Mouse (Mus musculus) embryonic fibroblast, embryonic 13.5 days (primary cell): ENCODE data around the gene Taar7b. TPM values are rescaled to one million over a fixed set of nuclear protein-coding genes. Genes with fewer than 3 reads are reported as not detected.

Experiments
- H3K27ac ChIP-seq: 2 replicates; pipeline ENCODE4 v1.5.1; 2012; ENCODE audit warnings: low read length, control low read depth, inconsistent platforms; ENCODE audit not compliant: insufficient read depth
- H3K4me1 ChIP-seq: 2 replicates; pipeline ENCODE4 v1.6.1; 2011; ENCODE audit warnings: low read length; ENCODE audit not compliant: control insufficient read depth, insufficient read depth
- H3K4me3 ChIP-seq: 2 replicates; pipeline ENCODE4 v1.5.1; 2011; ENCODE audit warnings: mild to moderate bottlenecking, control low read depth, low read length; ENCODE audit not compliant: insufficient read depth
- CTCF ChIP-seq: IDR thresholded peaks from 2 replicates; pipeline ENCODE4 v1.5.1; 2011; ENCODE audit warnings: mild to moderate bottlenecking, control low read depth, low read length, moderate library complexity, borderline replicate concordance; ENCODE audit not compliant: insufficient read depth
- POLR2A ChIP-seq: IDR thresholded peaks from 2 replicates; pipeline ENCODE4 v1.6.1; 2011; ENCODE audit warnings: low read depth, mild to moderate bottlenecking, control low read depth, low read length, moderate library complexity
- polyA plus RNA-seq: library from polyadenylated mRNA; stranded (reverse); fragments of >200 nt; gene quantifications from 2 replicates; pipeline ENCODE4 v1.2.4, GENCODE M21; 2011; ENCODE audit warnings: low read depth; ENCODE audit not compliant: missing spikeins, insufficient read length

The Taar7b gene
- polyA plus RNA-seq, 1 experiment: not detected

GRCm38 (mm10) chr10:23985546-23985945 lies 14.2 kb upstream of the Taar7b start, which contains the start of gene Taar6:
Taar6 (minus strand) TSS chr10:23985646.
- no peaks in the 10 kb centered on the region for H3K4me1 ChIP-seq
- no peak within 1 kb of the TSS for H3K4me3 ChIP-seq
- TF ChIP-seq POLR2A: no peak
- no peak for TF ChIP-seq CTCF
- H3K27ac ChIP-seq: no peak within 1 kb of the TSS

- no peaks in the 10 kb centered on the region for H3K4me1 ChIP-seq
- TF ChIP-seq CTCF (no peak), POLR2A (no peak)
- no peak overlapping the region for H3K4me3 ChIP-seq
- H3K27ac ChIP-seq: no peak overlapping the region
Observed at GRCm38 (mm10) chr10:23986419-23986818, 13.3 kb upstream of the Taar7b start.

- TF ChIP-seq POLR2A: no peak
- H3K27ac ChIP-seq: no peak within 1 kb of the TSS
- no peaks in the 10 kb centered on the region for H3K4me1 ChIP-seq
- no peak within 1 kb of the TSS for H3K4me3 ChIP-seq
Observed at GRCm38 (mm10) chr10:23993381-23993780, 6.4 kb upstream of the Taar7b start, which contains the start of gene Taar7a. Taar7a (minus strand) TSS chr10:23993481.

GRCm38 (mm10) chr10:24006442-24006841 lies 6.7 kb downstream of the Taar7b start:
- TF ChIP-seq POLR2A (no peak), CTCF (no peak)
- Histone ChIP-seq H3K4me1 (no peaks in the 10 kb centered on the region), H3K4me3 (no peak overlapping the region), H3K27ac (no peak overlapping the region)

- no peak overlapping the region for H3K4me3 ChIP-seq
- H3K27ac ChIP-seq: no peak overlapping the region
- no peak for TF ChIP-seq POLR2A
- no peak for TF ChIP-seq CTCF
- H3K4me1 ChIP-seq: no peaks in the 10 kb centered on the region
Observed at GRCm38 (mm10) chr10:24007034-24007433, 7.3 kb downstream of the Taar7b start.

GRCm38 (mm10) chr10:24008143-24008542 lies 8.4 kb downstream of the Taar7b start:
- H3K4me3 ChIP-seq: no peak overlapping the region
- no peak overlapping the region for H3K27ac ChIP-seq
- H3K4me1 ChIP-seq: no peaks in the 10 kb centered on the region
- TF ChIP-seq CTCF (no peak), POLR2A (no peak)

DNA sequence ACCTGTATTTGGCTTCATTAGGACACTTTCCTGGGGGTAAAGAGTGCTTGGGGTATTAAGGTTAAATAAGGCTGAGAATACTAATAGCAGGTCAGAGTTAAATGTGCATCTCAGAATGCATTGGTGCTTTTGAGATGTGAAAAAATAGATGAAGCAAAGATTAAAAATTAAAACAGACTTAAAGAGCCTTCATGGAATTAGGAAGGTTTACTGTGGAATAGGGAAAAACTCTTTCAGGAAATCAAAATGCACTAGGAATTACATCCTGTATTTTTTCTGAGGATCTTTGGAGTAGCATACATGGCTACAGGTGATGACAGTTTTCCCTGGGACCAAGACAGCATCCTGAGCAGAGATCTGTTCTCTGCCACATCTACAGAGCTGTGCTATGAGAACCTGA lies 27.2 kb downstream of the Taar7b start, which contains the start of gene Taar7d:
Gene Taar7d, plus strand, starts transcription at position 301 of the 400 bp plus-strand sequence.
- Histone ChIP-seq H3K4me1 (no peaks in the 10 kb centered on the region), H3K4me3 (no peak within 1 kb of the TSS), H3K27ac (no peak within 1 kb of the TSS)
- TF ChIP-seq POLR2A (no peak), CTCF (no peak)

DNA sequence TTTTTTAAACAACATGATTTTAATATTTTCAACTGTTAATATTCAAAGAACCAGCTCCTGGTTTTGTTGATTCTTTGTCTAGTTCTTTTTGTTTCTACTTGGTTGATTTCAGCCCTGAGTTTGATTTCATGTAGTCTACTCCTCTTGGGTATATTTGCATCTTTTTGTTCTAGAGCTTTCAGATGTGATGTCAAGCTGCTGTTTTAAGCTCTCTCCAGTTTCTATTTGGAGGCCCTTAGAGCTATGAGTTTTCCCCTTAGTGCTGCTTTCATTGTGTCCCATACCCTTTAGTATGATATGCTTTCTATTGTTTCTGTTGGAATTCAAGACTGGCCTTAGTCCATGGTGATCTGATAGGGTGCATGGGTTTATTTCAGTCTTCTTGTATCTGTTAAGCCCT lies 31.6 kb downstream of the Taar7b start:
- Histone ChIP-seq H3K27ac (no peak overlapping the region), H3K4me1 (no peaks in the 10 kb centered on the region), H3K4me3 (no peak overlapping the region)
- TF ChIP-seq CTCF (no peak), POLR2A (no peak)

GRCm38 (mm10) chr10:24037314-24037713 lies 37.6 kb downstream of the Taar7b start, which contains the start of gene Taar7e:
Taar7e (plus strand) TSS chr10:24037614.
- Histone ChIP-seq H3K4me3 (no peak within 1 kb of the TSS), H3K4me1 (no peaks in the 10 kb centered on the region), H3K27ac (no peak within 1 kb of the TSS)
- TF ChIP-seq POLR2A: no peak
- TF ChIP-seq CTCF: no peak

- Histone ChIP-seq H3K27ac (no peak overlapping the region), H3K4me3 (no peak overlapping the region), H3K4me1 (no peaks in the 10 kb centered on the region)
- TF ChIP-seq POLR2A (no peak), CTCF (no peak)
Observed at GRCm38 (mm10) chr10:24040120-24040869, 40.6 kb downstream of the Taar7b start.

GRCm38 (mm10) chr10:24049210-24049609 lies 49.5 kb downstream of the Taar7b start, which contains the start of gene Taar7f:
Taar7f (plus strand) TSS chr10:24049510.
- no peak for TF ChIP-seq POLR2A
- no peak for TF ChIP-seq CTCF
- Histone ChIP-seq H3K4me1 (no peaks in the 10 kb centered on the region), H3K27ac (no peak within 1 kb of the TSS), H3K4me3 (no peak within 1 kb of the TSS)

Other genes starting within 250 kb of the Taar7b start
- gene Rps12, start 212.7 kb upstream of the Taar7b start, polyA plus RNA-seq: 255 and 381 TPM in 2 replicates
- gene Slc18b1, start 203.0 kb upstream of the Taar7b start, polyA plus RNA-seq: 19.9 and 28.8 TPM in 2 replicates
- gene Vnn3, start 148.5 kb upstream of the Taar7b start, polyA plus RNA-seq: not detected in 2 replicates
- 4.5 and 5.1 TPM in 2 replicates for gene Vnn1, start 105.3 kb upstream of the Taar7b start, polyA plus RNA-seq
- gene Taar1, start 79.6 kb upstream of the Taar7b start, polyA plus RNA-seq: not detected in 2 replicates
- gene Taar2, start 61.4 kb upstream of the Taar7b start, polyA plus RNA-seq: not detected in 2 replicates
- not detected in 2 replicates for gene Taar3, start 50.4 kb upstream of the Taar7b start, polyA plus RNA-seq
- gene Taar4, start 39.4 kb upstream of the Taar7b start, polyA plus RNA-seq: not detected in 2 replicates
- gene Taar5, start 29.2 kb upstream of the Taar7b start, polyA plus RNA-seq: not detected in 2 replicates
- not detected in 2 replicates for gene Taar6, start 14.3 kb upstream of the Taar7b start, polyA plus RNA-seq
- not detected in 2 replicates for gene Taar7a, start 6.5 kb upstream of the Taar7b start, polyA plus RNA-seq
- not detected in 2 replicates for gene Taar7d, start 27.3 kb downstream of the Taar7b start, polyA plus RNA-seq
- not detected in 2 replicates for gene Taar7e, start 37.7 kb downstream of the Taar7b start, polyA plus RNA-seq
- not detected in 2 replicates for gene Taar7f, start 49.6 kb downstream of the Taar7b start, polyA plus RNA-seq
- not detected in 2 replicates for gene Taar8a, start 76.6 kb downstream of the Taar7b start, polyA plus RNA-seq
- gene Taar8b, start 92.4 kb downstream of the Taar7b start, polyA plus RNA-seq: not detected in 2 replicates
- gene Taar8c, start 102.0 kb downstream of the Taar7b start, polyA plus RNA-seq: not detected in 2 replicates
- not detected in 2 replicates for gene Taar9, start 109.6 kb downstream of the Taar7b start, polyA plus RNA-seq
- 93.6 and 103 TPM in 2 replicates for gene Stx7, start 149.4 kb downstream of the Taar7b start, polyA plus RNA-seq
- gene Moxd1, start 223.6 kb downstream of the Taar7b start, polyA plus RNA-seq: 29.0 and 40.2 TPM in 2 replicates